8 mouse cellular contexts compared by ENCODE assay signal in the genomic region with DNA sequence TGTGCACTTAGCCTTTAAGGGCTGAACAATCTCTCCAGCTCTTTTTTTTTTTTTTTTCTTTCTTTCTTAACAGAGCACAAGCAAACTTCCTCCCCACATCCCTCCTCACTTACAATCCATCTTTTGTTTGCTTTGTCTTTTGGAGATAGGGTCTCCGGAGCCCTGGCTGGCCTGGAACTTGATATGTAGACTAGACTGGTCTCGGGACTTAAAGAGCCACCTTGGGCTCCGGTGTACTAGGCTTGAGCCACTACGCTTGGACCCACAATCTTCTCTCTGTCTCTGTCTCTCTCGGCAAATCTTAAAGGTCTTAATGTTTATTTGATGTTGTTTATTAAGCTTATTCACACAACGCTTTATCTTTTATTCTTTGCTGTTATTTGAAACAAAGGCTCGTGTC. TPM values are rescaled to one million over a fixed set of nuclear protein-coding genes. Genes with fewer than 3 reads are reported as not detected.
DNase-seq lines count a peak whose midpoint lies in the region; ATAC-seq lines count a peak whose summit lies in the region.
"Had no signal": no experiment of that assay in that cellular context is flagged by ENCODE, and none has a peak within 500 bp of the region (broad histone marks: within the 10 kb centered on the region; RNA-seq: fewer than 3 reads in every experiment).

No protein-coding gene starts in this region.

- no peaks in the 10 kb centered on the region; the same call in none of the 2 replicates for H3K27me3 ChIP-seq in midbrain, embryonic 11.5 days (ENCODE audit: control insufficient read depth, insufficient read depth, low read length)
- H3K27me3 ChIP-seq in midbrain, embryonic 15.5 days (replicated peaks) = peaks cover 29% of the 10 kb centered on the region
- H3K27me3 ChIP-seq in embryonic facial prominence, embryonic 14.5 days (replicated peaks; ENCODE audit: control insufficient read depth, insufficient read depth, low read length) = peaks cover 12% of the 10 kb centered on the region
- H3K27me3 ChIP-seq in limb, embryonic 10.5 days (ENCODE audit: low read depth, poor library complexity, severe bottlenecking) = no peaks in the 10 kb centered on the region

- ATAC-seq in midbrain, embryonic 11.5 days (ENCODE audit: low FRiP score) = no peak
- no peak for ATAC-seq in midbrain, embryonic 15.5 days (replicated peaks)
- 0 out of 2 replicates have a peak, but pooled peaks have one; percentile 53 for ATAC-seq in embryonic facial prominence, embryonic 14.5 days (ENCODE audit: low read depth)

- DNase-seq in midbrain, embryonic 11.5 days (ENCODE audit: low spot score, missing footprints) = no peak
- no peak for DNase-seq in embryonic facial prominence, embryonic 14.5 days (ENCODE audit: low spot score)
- DNase-seq in limb, embryonic 10.5 days (ENCODE audit: low spot score) = no peak
- no peak for DNase-seq in frontal cortex, postnatal 25 days (ENCODE audit: low spot score in 2 of 2)
- no peak for DNase-seq in spleen, postnatal 10 days (ENCODE audit: low spot score in 2 of 2)
- no peak for DNase-seq in urinary bladder, postnatal 10 days (ENCODE audit: low spot score)
- DNase-seq: gastrocnemius, postnatal 10 days had no signal

- H3K9ac ChIP-seq in midbrain, embryonic 11.5 days (ENCODE audit: low read length) = no peak overlapping the region
- no peak overlapping the region for H3K9ac ChIP-seq in midbrain, embryonic 15.5 days
- H3K9ac ChIP-seq in embryonic facial prominence, embryonic 14.5 days (ENCODE audit: low read depth, low read length) = peak overlapping the region; percentile 2; the same call in 1 of the 2 replicates

- H3K4me2 ChIP-seq in midbrain, embryonic 11.5 days = peak overlapping the region; percentile 32; the same call in 1 of the 2 replicates
- H3K4me2 ChIP-seq in midbrain, embryonic 15.5 days = no peak overlapping the region
- H3K4me2 ChIP-seq in embryonic facial prominence, embryonic 14.5 days (ENCODE audit: low read depth, low read length) = peak overlapping the region; percentile 39

- H3K27ac ChIP-seq in midbrain, embryonic 11.5 days (ENCODE audit: low read depth, low read length) = no peak overlapping the region
- no peak overlapping the region for H3K27ac ChIP-seq in midbrain, embryonic 15.5 days
- no peak overlapping the region for H3K27ac ChIP-seq in embryonic facial prominence, embryonic 14.5 days (replicated peaks; ENCODE audit: low read depth, low read length)
- H3K27ac ChIP-seq in limb, embryonic 10.5 days = peak overlapping the region; percentile 78

- peaks cover 2% of the 10 kb centered on the region; the same call in 1 of the 2 replicates for H3K4me1 ChIP-seq in midbrain, embryonic 11.5 days (ENCODE audit: control insufficient read depth, insufficient read depth, low read length)
- H3K4me1 ChIP-seq in midbrain, embryonic 15.5 days = no peaks in the 10 kb centered on the region
- H3K4me1 ChIP-seq in embryonic facial prominence, embryonic 14.5 days (ENCODE audit: control insufficient read depth, insufficient read depth, low read length) = peaks cover 5% of the 10 kb centered on the region; the same call in 1 of the 2 replicates
- H3K4me1 ChIP-seq in limb, embryonic 10.5 days = peaks cover 20% of the 10 kb centered on the region

- H3K36me3 ChIP-seq in midbrain, embryonic 11.5 days (ENCODE audit: control insufficient read depth, insufficient read depth, low read length) = no peaks in the 10 kb centered on the region
- H3K36me3 ChIP-seq in midbrain, embryonic 15.5 days (replicated peaks) = no peaks in the 10 kb centered on the region
- H3K36me3 ChIP-seq in embryonic facial prominence, embryonic 14.5 days (ENCODE audit: control insufficient read depth, insufficient read depth, low read length) = no peaks in the 10 kb centered on the region
- no peaks in the 10 kb centered on the region for H3K36me3 ChIP-seq in limb, embryonic 10.5 days

- H3K4me3 ChIP-seq in midbrain, embryonic 11.5 days (ENCODE audit: low read depth, low read length) = peak overlapping the region; percentile 17; the same call in 1 of the 2 replicates
- no peak overlapping the region for H3K4me3 ChIP-seq in midbrain, embryonic 15.5 days
- peak overlapping the region; percentile 34 for H3K4me3 ChIP-seq in embryonic facial prominence, embryonic 14.5 days (ENCODE audit: low read depth, low read length)
- H3K4me3 ChIP-seq in limb, embryonic 10.5 days = peak overlapping the region; percentile 50

- no peaks in the 10 kb centered on the region for H3K9me3 ChIP-seq in midbrain, embryonic 11.5 days (ENCODE audit: control insufficient read depth, low read length)
- no peaks in the 10 kb centered on the region for H3K9me3 ChIP-seq in midbrain, embryonic 15.5 days
- no peaks in the 10 kb centered on the region for H3K9me3 ChIP-seq in embryonic facial prominence, embryonic 14.5 days (ENCODE audit: control insufficient read depth, low read length)
- no peaks in the 10 kb centered on the region for H3K9me3 ChIP-seq in limb, embryonic 10.5 days (replicated peaks)

- WGBS in midbrain, embryonic 11.5 days = 2% methylated on average over 7 of the region's 7 CpGs
- WGBS in midbrain, embryonic 15.5 days = 10% methylated on average over 7 of the region's 7 CpGs
- WGBS in embryonic facial prominence, embryonic 14.5 days = 10% methylated on average over 7 of the region's 7 CpGs
- 1% methylated on average over 7 of the region's 7 CpGs for WGBS in limb, embryonic 10.5 days

RNA-seq across cellular contexts. Expression of a gene that starts 34.2 kb away (rescaled TPM):
- polyA plus RNA-seq in midbrain, embryonic 11.5 days (2014; fragmentation: Nextera tagmentation; extraction: Ambion mirVana) = 26.7 and 27.9 TPM in 2 replicates
- 14.0 TPM in 2 replicates for polyA plus RNA-seq in midbrain, embryonic 15.5 days (2015; fragmentation: Nextera tagmentation; extraction: Ambion mirVana)
- polyA plus RNA-seq in embryonic facial prominence, embryonic 14.5 days (2014; fragmentation: Nextera tagmentation; extraction: Ambion mirVana) = 7.6 and 8.9 TPM in 2 replicates
- 22.4 and 27.0 TPM in 2 replicates for polyA plus RNA-seq in limb, embryonic 10.5 days (2016; fragmentation: Nextera tagmentation; extraction: Ambion mirVana)
